Mouse (Mus musculus) left cerebral cortex, postnatal 14 days (tissue): ENCODE measurements around the gene Anxa3. TPM values are rescaled to one million over a fixed set of nuclear protein-coding genes. Genes with fewer than 3 reads are reported as not detected.

Source experiments
- DNase-seq, 2 experiments: peaks; one replicate each; pipeline ENCODE4 v3.0.0; 2021 to 2022; ENCODE audit warnings: low spot score in 2 of 2, mixed read lengths in 1 of 2
- intact Hi-C: fragments of 180-260 bp; cut with DNase I; formaldehyde crosslinking; loops from one replicate; pipeline ENCODE4 v1.15.1; 2025
- total RNA-seq, 2 experiments: library from RNA; stranded (reverse); gene quantifications; 2 replicates each; pipeline ENCODE4 v1.2.3; 2021

Gene Anxa3
- total RNA-seq, 2 experiments from 2014 or later, result 17.8 to 20.5 TPM

DNA sequence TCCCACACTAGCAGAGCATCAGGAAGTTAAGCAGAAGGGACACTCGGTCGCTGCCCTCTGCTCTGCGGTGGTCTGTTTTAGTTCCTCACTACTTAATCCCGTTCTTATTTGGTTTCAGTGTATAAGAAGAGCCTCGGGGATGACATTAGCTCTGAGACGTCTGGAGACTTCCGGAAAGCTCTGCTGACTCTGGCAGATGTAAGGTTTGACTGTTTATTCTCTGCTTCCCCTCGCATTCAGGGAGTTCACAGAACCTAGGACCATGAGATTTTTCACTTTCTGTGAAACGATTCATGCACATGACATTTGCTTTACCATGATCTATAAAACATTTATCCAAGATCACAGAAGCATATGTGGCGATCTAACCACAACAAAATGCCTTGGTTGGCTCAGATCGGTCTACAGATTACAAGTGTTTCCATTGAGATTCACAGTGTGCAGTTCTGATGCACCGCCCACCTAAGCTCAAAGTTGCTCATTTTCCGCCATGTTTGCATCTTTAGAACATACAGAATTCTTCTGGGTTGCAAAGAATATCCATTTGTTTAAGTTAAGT is 31.7 kb downstream of the Anxa3 start:
- intact Hi-C loops, result no loop called here
- no peak for DNase-seq

DNA sequence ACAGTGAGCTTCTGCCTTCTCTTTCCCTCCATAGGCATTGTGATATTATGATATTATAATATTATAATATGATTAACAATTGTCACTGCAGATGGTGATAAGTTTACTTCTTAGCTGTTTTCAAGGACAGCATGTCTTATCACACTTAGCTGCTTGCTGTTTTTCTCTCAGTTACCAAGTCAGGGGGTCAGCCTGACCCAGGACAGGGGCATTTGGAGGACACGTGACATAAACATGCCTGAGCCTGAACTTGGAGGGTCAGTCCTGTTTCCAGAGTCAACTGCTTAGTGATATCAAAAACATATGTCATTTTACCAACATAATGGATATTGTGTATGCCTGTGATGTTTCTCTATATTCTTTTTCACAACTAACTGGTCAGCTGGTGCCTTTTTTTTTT is 34.0 kb downstream of the Anxa3 start:
- DNase-seq, result no peak
- intact Hi-C loops, result no loop called here

DNA sequence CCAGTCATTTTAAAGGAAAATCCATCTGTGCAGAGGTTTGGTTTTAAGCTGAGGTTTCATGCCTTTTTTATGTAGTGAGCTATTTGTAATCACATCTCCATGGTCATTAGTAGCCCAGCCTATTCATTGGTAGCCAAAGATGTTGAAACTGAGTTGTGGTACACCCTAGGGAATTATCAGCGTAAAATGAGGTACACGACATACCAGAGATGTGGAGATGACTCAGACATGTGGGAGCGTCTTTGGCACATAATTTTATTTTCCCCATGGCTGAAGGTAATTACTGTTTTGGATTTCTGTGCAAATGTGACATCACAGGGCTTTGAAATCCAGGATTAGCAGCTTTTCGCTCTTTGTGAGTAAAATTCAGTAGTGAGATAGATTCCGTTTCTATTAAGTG is 41.2 kb downstream of the Anxa3 start:
- DNase-seq, result no peak
- intact Hi-C loops, result no loop called here

DNA sequence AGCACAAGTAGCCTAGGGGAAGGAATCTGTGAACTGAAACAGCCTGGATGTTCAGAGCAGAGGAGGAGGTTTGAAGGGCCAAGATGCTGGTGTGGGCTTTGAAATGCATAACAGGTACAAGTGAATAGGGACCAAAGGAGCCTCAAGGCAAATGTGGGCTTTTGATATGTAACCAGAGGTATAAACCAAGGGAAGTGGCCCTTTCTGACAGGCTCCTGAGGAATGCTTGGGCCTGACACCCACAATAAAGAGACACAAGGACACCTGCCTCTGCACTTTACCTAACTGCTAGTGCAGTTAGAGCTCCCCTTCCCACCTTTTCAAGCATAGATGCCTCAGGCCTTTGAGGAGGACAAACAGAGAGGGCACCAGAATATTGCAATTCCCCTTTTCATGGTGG is 54.8 kb downstream of the Anxa3 start:
- DNase-seq, result no peak
- intact Hi-C loops, result no loop called here

DNA sequence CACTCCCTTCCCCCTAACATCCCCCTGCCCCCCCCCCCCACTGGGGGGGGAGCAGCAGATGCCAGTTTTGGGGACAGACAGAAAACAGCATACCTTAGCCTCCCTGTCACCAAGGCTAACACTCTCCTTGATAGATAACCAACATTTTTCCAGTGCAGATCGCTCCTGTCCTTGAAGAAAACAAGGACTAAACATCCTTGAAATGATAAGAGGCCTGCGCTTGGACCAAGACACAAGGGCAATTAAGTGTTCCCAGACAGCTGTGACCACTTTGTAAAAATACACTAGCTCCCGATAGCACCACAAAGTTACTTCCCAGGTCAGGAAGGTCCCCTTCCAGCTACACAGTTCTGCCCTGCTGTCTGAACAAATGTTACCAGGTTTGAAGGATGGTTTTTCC is 55.2 kb downstream of the Anxa3 start:
- DNase-seq, result no peak
- intact Hi-C loops, result no loop called here

DNA sequence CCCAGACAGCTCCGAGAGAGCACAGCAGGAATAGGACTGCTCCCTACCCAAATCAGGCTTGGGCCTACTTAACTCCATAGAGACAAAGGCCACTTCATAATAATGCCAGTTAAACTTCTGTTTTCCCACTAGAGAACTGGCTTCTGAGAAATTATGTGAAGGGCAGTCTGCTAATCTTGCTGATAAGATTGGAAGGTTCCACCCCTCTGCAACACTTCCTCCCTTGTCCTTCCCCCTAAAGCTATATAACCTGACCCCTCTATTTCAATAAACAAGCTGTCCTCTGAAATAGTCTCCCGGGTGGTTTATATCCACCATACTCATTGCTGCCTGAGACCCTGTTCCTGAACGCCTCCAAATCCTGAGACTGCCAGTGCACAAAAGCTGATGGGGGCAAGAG is 56.1 kb downstream of the Anxa3 start:
- DNase-seq, result no peak
- intact Hi-C loops, result no loop called here

DNA sequence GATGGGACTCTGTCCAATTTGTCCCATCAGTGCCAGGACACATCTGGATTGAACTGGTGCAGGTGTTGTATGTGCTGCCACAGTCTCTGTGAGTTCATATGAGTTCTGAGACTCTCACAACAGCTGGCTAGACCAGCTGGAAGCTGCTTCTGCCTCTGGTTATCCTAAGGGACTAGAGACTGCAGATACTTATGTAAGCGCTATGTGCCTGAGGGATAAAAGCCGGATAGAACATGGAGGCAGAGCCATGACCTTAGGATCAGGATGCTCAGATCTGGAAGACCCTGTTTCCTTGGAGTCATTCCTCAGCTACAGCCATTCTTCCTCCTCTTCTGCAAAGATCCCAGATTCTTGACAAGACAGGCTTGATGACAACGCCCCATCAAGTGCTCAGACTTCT is 60.3 kb downstream of the Anxa3 start:
- intact Hi-C loops, result loop anchor here (5.0 kb wide), 1 partner anchor 204 kb away; no protein-coding TSS in a partner anchor
- DNase-seq, result no peak

DNA sequence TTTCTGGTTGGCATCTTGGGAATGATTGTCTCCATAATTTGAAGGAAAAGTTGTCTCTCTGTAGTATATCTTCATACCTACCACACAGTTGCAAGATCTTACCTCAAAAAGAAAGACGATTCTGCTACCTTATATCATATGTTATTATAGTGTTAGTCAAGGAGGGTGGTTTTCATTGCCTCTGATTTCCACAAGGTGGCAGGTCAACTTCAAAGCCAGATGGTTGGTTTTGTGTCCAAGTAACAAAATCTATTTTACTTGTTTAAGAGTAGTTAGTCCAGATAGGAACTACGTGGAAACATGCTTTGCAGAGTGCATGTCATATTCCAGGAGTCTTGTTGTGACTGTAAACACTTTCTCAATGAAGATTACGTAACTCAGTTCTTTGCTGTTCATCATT is 61.2 kb downstream of the Anxa3 start:
- no peak for DNase-seq
- intact Hi-C loops, result loop anchor here (5.0 kb wide), 1 partner anchor 203 kb away; no protein-coding TSS in a partner anchor

DNA sequence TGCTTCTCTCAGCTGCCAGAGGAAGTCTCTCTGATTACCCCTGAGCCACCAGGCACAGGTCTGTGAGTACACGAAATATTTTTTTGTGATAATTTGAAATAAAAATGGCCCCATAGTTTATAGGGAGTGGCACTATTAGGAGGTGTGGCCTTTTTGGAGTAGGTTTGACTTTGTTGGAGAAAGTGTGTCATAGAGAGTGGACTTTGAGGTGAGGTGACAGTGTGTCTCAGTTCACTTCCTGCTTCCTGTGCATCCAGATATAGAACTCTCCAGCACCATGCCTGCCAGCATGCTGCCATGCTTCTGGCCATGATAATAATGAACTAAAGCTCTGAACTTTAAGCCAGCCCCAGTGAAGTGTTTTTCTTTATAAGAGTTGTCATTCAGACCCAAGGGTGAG is 66.8 kb downstream of the Anxa3 start:
- intact Hi-C loops, result no loop called here
- no peak for DNase-seq

DNA sequence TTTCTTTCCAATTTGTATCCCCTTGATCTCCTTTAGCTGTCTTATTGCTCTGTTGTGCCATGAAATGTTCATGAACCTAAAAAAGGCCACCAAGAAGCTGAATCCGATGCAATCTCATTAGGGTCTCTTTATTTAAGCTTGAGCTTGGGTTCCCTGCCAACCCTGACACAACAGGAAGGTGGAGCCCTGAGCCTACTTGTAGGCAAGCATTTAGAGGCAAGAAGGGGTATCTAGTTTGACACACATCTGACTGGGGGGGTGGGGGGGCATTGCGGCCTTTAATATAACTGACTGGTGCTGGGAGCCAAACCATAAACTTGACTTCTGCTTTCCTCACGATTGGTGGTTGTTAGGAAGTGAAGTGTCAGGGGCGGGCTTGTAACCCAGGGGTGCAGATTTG is 74.0 kb downstream of the Anxa3 start:
- intact Hi-C loops, result no loop called here

DNA sequence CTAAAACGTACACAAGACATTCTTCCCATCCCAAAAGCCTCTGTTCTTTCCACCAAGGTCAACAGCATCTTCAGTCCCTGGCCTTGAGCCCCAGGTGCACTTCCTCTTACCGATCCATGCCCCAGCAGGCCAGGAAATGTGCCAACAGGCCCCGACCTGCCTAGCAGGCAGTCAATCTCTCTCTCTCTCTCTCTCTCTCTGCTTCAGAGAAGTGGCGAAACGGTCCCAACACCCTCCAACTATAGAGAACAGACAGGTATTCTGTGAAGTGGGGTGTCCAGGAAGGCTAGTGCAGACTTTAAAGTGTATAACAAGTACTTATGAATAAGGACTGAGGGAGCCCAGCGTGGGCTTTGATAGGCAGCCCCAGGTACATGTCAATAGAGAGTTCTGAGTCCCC is 75.8 kb downstream of the Anxa3 start:
- DNase-seq, result no peak
- intact Hi-C loops, result no loop called here

More for the DNA sequence above, 74.0 kb downstream of the Anxa3 start:
- no peak for DNase-seq

DNA sequence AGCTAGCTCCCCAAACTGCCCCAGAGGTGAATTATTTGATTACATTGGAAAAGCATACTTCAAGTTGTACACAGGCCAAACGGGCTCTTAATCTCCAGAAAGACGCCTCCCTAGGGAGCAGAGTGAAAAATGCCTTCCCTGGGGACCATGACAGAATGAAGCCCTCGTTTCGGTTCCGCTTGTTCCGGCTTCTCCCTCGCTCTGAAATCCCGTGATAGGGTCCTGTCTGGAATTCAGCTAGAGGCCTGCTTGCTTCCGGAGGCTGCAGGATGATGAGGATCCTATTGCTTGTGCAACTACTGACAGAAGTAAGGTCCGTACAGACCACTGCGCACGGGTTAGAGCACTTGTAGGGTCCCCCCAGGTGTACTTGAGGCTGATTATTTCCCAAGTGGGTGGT is 77.9 kb downstream of the Anxa3 start:
- intact Hi-C loops, result no loop called here
- DNase-seq, result no peak

DNA sequence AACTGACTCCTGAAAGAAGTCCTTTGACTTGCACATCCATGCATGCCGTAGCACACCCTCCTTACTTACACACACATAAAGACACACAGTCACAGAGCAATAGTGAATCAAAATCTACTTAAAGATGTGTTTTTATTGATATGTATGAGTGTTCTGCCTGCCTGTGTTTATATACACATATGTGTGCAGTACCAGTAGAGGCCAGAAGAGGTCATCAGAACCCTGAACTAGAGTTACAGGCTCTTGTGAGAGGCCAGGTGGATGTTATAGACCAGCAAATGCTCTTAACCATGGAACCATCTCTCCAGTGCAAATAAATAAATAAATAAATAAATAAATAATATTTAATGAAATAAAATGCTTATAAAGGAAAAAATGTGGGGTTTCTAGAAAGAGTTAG is 85.0 kb downstream of the Anxa3 start:
- peak; percentile 12 to 30 for DNase-seq
- intact Hi-C loops, result no loop called here

DNA sequence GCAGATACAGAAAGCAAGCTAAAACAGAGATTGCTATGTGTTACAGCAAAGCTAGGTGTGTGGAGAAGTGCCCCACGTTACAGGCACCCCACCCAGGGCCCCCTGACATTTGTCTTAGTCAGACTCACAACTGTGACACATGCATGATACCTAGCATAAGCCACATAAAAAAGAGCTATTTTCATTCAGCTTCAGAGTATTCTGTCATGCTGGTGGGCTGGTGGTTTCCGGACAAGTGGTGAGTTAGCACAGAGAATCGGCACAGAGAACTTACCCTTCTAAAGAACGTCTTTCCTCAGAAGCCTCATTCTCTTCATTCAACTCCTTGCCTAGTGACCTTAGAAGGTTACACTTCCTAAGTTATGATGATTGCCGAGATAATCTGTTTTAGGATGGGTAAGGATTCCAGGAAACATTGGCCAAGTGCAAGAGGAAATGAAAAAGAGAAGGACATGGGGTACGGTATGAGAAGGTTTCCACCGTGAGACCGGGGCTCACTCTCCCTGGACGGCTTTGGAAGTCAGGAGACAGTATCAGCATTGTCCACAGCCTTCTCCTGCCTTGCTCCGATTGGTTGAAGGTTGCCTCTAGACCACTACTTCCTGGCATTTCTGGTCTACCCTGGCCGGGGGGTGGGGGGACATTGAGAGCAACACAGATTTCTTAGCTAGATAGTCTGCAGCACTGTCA is 85.9 kb downstream of the Anxa3 start:
- DNase-seq, result no peak
- intact Hi-C loops, result no loop called here

DNA sequence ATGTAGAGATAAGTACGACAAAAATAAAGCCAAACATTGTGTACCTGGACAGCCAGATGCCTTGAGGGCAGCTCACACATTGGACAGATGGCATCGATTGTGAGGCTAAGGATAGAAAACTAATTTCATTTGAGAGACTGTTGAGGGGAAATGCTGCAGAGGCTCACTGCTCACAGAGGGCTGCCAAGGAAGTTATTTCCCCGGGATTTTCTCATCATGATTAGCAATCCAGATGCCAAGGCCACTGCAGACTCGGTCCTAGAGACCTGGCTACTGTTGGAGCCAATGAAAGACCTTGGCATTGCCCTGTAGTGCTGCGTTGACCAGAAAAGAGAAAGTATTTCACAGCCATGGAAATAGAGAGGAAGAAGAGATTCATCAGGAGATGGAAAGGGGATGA is 87.1 kb downstream of the Anxa3 start:
- intact Hi-C loops, result no loop called here
- DNase-seq, result no peak

DNA sequence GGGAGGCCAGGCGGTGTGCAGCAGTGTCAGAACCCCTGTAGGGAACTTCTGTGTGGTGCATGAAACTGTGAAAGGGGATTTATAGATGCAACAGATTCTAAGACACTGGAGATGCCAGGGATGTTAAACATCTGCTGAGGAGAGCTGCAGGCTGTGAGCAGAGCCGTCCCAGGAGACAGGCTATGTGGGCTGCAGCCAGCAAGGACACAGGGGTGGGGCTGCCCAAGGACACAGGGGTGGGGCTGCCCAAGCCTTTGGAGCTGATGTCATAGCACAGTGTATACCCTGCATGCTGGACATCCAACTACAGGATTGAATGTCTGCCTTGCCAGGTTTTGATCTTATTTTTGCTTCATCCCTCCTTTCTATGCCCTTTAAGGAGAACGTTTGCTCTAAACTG is 88.0 kb downstream of the Anxa3 start:
- no peak for DNase-seq
- intact Hi-C loops, result no loop called here

DNA sequence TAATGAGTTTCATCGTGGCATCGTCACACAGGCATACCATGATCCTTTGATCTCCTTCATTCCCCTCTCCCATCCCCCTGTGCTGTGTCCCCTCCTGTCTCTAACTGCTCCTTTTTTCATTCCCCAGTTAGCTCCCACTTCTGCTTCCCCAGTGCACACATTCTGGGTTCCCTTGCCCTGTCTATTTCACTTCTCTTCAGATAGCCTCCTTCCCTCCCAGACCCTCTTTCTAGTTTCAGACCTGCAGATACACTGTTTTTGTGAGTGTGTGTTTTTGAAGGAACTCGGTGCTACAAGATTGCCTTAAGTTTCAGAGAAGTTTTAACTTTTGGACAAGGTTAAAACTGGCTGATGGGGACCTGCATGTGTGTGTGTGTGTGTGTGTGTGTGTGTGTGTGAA is 88.5 kb downstream of the Anxa3 start:
- DNase-seq, result no peak
- intact Hi-C loops, result no loop called here

DNA sequence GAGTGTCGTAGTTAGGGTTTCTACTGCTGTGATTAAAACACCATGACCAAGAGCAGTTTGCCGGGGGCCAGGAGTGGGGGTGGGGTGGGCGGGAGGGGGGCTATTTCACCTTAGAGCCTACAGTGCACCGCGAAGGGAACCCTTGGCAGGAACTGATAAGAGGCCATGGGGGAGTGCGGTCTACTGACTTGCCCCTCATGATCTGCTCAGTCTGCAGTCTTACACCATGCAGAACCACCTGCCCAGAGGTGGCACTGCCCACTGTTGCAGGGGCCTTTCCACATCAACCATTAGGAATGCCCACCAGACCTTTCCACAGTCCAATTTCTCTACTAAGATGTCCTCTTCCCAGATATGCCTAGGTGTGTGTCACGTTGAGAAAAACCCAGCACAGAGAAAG is 92.1 kb downstream of the Anxa3 start:
- intact Hi-C loops, result no loop called here
- no peak for DNase-seq

DNA sequence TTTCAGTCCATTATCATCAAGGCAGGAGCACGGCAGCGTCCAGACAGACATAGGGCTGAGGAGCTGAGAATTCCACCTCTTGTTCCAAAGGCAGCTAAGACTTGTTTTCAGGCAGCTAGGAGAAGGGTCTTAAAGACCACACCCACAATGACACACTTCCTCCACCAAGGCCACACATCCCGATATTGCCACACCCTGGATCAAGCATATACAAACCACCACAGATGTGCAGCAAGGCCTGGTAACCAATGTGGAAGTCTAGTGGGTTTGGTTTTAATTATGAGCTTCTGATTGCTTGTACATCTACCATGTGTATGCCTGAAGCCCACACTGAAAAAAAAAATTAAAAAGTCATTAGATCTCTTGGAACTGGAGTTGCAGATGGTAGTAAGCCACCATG is 95.3 kb downstream of the Anxa3 start:
- DNase-seq, result no peak
- intact Hi-C loops, result no loop called here

DNA sequence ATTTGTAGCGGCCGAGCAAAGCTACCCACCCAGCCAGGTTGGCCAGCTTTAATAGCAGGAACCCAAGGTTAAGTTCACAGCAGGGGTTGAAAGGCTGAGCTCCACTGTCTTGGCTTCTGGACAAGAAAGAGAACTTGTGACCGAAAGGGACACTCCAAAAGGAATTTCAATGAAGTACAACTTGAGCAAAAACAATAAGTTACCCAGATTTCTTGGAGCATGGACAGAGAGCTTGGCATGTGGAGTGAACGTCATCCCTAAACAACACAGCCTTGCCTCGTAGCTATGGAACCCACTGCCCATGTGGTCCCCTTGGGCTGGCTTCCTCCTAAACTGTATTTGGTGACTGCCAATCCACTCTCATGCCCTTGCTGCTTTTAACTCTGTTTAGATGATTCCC is 97.2 kb downstream of the Anxa3 start:
- DNase-seq, result peak in 1 of 2 experiments; percentile 50
- intact Hi-C loops, result no loop called here
